8 mouse cellular contexts compared by ENCODE assay signal in the genomic region with DNA sequence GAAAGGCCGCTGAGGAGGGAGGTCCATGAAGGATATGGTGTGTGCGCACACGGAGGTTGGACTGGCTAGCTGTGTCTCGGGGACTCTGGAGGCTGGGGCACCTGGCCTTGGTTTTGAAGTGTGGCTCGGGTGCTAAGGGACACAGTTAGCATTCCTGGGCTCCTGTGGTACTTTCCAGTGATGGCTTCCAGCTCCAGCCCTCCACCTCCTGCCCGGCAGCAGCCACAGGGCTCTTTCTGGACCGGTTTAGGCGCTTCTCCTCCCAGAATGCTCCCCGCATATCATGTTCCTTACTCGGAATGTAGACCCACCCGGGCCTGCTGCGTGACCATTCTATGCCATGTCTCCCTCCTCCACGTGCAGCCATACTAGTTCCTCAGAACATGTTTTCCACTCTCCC. TPM values are rescaled to one million over a fixed set of nuclear protein-coding genes. Genes with fewer than 3 reads are reported as not detected.
DNase-seq lines count a peak whose midpoint lies in the region; ATAC-seq and TF ChIP-seq lines count a peak whose summit lies in the region.

No protein-coding gene starts in this region.

- no peak for ATAC-seq in kidney, embryonic 14.5 days (ENCODE audit: low FRiP score, low TSS enrichment)
- no peak for ATAC-seq in embryonic facial prominence, embryonic 13.5 days (ENCODE audit: insufficient number of reproducible peaks, insufficient read depth, low FRiP score, low TSS enrichment, low read depth)
- ATAC-seq in hindbrain, postnatal 0 days = no peak
- ATAC-seq in midbrain, embryonic 15.5 days (replicated peaks) = no peak

- H3K9me3 ChIP-seq in kidney, embryonic 14.5 days (ENCODE audit: control insufficient read depth, low read length) = no peaks in the 10 kb centered on the region
- no peaks in the 10 kb centered on the region for H3K9me3 ChIP-seq in embryonic facial prominence, embryonic 13.5 days
- H3K9me3 ChIP-seq in hindbrain, postnatal 0 days (ENCODE audit: low read length) = no peaks in the 10 kb centered on the region
- H3K9me3 ChIP-seq in midbrain, embryonic 15.5 days = no peaks in the 10 kb centered on the region

- H3K4me1 ChIP-seq in kidney, embryonic 14.5 days (ENCODE audit: control insufficient read depth, insufficient read depth, low read length) = no peaks in the 10 kb centered on the region
- H3K4me1 ChIP-seq in embryonic facial prominence, embryonic 13.5 days = peaks cover 16% of the 10 kb centered on the region
- no peaks in the 10 kb centered on the region for H3K4me1 ChIP-seq in hindbrain, postnatal 0 days (ENCODE audit: insufficient read depth, low read length)
- H3K4me1 ChIP-seq in midbrain, embryonic 15.5 days = peaks cover 7% of the 10 kb centered on the region

- WGBS in kidney, embryonic 14.5 days = 82% methylated on average over 13 of the region's 13 CpGs
- WGBS in embryonic facial prominence, embryonic 13.5 days = 74% methylated on average over 13 of the region's 13 CpGs
- WGBS in hindbrain, postnatal 0 days = 86% methylated on average over 13 of the region's 13 CpGs
- 87% methylated on average over 13 of the region's 13 CpGs for WGBS in midbrain, embryonic 15.5 days

- H3K4me3 ChIP-seq in kidney, embryonic 14.5 days (ENCODE audit: low read length) = 0 out of 2 replicates have a peak overlapping the region, but pooled peaks have one; percentile 7
- H3K4me3 ChIP-seq in embryonic facial prominence, embryonic 13.5 days = peak overlapping the region; percentile 19
- H3K4me3 ChIP-seq in hindbrain, postnatal 0 days (ENCODE audit: low read length) = no peak overlapping the region
- peak overlapping the region; percentile 23 for H3K4me3 ChIP-seq in midbrain, embryonic 15.5 days

- H3K9ac ChIP-seq in kidney, embryonic 14.5 days (ENCODE audit: low read depth, low read length) = peak overlapping the region; percentile 24
- peak overlapping the region; percentile 66 for H3K9ac ChIP-seq in embryonic facial prominence, embryonic 13.5 days
- no peak overlapping the region; the same call in 1 of the 2 replicates for H3K9ac ChIP-seq in hindbrain, postnatal 0 days (replicated peaks; ENCODE audit: low read length)
- H3K9ac ChIP-seq in midbrain, embryonic 15.5 days = peak overlapping the region; percentile 28

- peak overlapping the region; percentile 12; the same call in 1 of the 2 replicates for H3K4me2 ChIP-seq in kidney, embryonic 14.5 days (replicated peaks; ENCODE audit: low read depth, low read length)
- peak overlapping the region; percentile 51 for H3K4me2 ChIP-seq in embryonic facial prominence, embryonic 13.5 days
- H3K4me2 ChIP-seq in hindbrain, postnatal 0 days (ENCODE audit: low read depth, low read length) = peak overlapping the region; percentile 39
- peak overlapping the region; percentile 49 for H3K4me2 ChIP-seq in midbrain, embryonic 15.5 days

- H3K27me3 ChIP-seq in kidney, embryonic 14.5 days (ENCODE audit: control insufficient read depth, insufficient read depth, low read length) = no peaks in the 10 kb centered on the region
- H3K27me3 ChIP-seq in embryonic facial prominence, embryonic 13.5 days = no peaks in the 10 kb centered on the region
- no peaks in the 10 kb centered on the region for H3K27me3 ChIP-seq in hindbrain, postnatal 0 days (ENCODE audit: insufficient read depth, low read length)
- no peaks in the 10 kb centered on the region for H3K27me3 ChIP-seq in midbrain, embryonic 15.5 days (replicated peaks)

- H3K27ac ChIP-seq in kidney, embryonic 14.5 days (ENCODE audit: low read depth, low read length) = no peak overlapping the region
- H3K27ac ChIP-seq in embryonic facial prominence, embryonic 13.5 days = peak overlapping the region; percentile 52
- H3K27ac ChIP-seq in hindbrain, postnatal 0 days = peak overlapping the region; percentile 52; the same call in 1 of the 2 replicates
- H3K27ac ChIP-seq in midbrain, embryonic 15.5 days = peak overlapping the region; percentile 40; the same call in 1 of the 2 replicates

- no peak for TF ChIP-seq CTCF in hindbrain, postnatal 0 days (IDR thresholded peaks at IDR 0.05; ENCODE audit: low read depth)

- no peak for DNase-seq in kidney, postnatal 10 days
- DNase-seq in hindbrain, postnatal 0 days (ENCODE audit: low spot score) = no peak
- no peak for DNase-seq in urinary bladder, postnatal 25 days (ENCODE audit: low spot score)
- DNase-seq in adrenal gland, postnatal 14 days = no peak
- DNase-seq in gastrocnemius, adult 8-10 months (ENCODE audit: low spot score in 2 of 2) = no peak

- H3K36me3 ChIP-seq in kidney, embryonic 14.5 days (ENCODE audit: control insufficient read depth, insufficient read depth, low read length) = peaks cover 69% of the 10 kb centered on the region
- peaks cover 73% of the 10 kb centered on the region for H3K36me3 ChIP-seq in embryonic facial prominence, embryonic 13.5 days
- H3K36me3 ChIP-seq in hindbrain, postnatal 0 days (ENCODE audit: insufficient read depth, low read length) = peaks cover 39% of the 10 kb centered on the region
- H3K36me3 ChIP-seq in midbrain, embryonic 15.5 days (replicated peaks) = peaks cover 21% of the 10 kb centered on the region

RNA-seq across cellular contexts. Expression of gene Mcts2, which starts 6.9 kb away (rescaled TPM):
- 35.4 and 40.8 TPM in 2 replicates for polyA plus RNA-seq in kidney, embryonic 14.5 days (2014; fragmentation: Nextera tagmentation; extraction: Ambion mirVana)
- 37.3 and 40.7 TPM in 2 replicates for polyA plus RNA-seq in embryonic facial prominence, embryonic 13.5 days (2015; fragmentation: Nextera tagmentation; extraction: Ambion mirVana)
- total RNA-seq in hindbrain, postnatal 0 days (2014; rRNA removed) = 9.0 and 14.0 TPM in 2 replicates
- polyA plus RNA-seq in hindbrain, postnatal 0 days (2015; fragmentation: Nextera tagmentation; extraction: Ambion mirVana) = 29.4 and 31.2 TPM in 2 replicates
- polyA plus RNA-seq in midbrain, embryonic 15.5 days (2015; fragmentation: Nextera tagmentation; extraction: Ambion mirVana) = 33.7 and 34.3 TPM in 2 replicates
- 26.6 and 28.0 TPM in 2 replicates for total RNA-seq in adrenal gland, postnatal 14 days (2021)
- 10 to 100 TPM; 10.2 to 12.8 (median 11.9) TPM for total RNA-seq in gastrocnemius, adult 8-10 months (2022)

RNA-seq across cellular contexts. Expression of gene H13, which starts 24.5 kb away (rescaled TPM):
- 127 and 147 TPM in 2 replicates for polyA plus RNA-seq in kidney, embryonic 14.5 days (2014; fragmentation: Nextera tagmentation; extraction: Ambion mirVana)
- 123 and 125 TPM in 2 replicates for polyA plus RNA-seq in embryonic facial prominence, embryonic 13.5 days (2015; fragmentation: Nextera tagmentation; extraction: Ambion mirVana)
- total RNA-seq in hindbrain, postnatal 0 days (2014; rRNA removed) = 182 and 196 TPM in 2 replicates
- 162 and 163 TPM in 2 replicates for polyA plus RNA-seq in hindbrain, postnatal 0 days (2015; fragmentation: Nextera tagmentation; extraction: Ambion mirVana)
- 178 and 186 TPM in 2 replicates for polyA plus RNA-seq in midbrain, embryonic 15.5 days (2015; fragmentation: Nextera tagmentation; extraction: Ambion mirVana)
- 123 and 139 TPM in 2 replicates for total RNA-seq in adrenal gland, postnatal 14 days (2021)
- total RNA-seq in gastrocnemius, adult 8-10 months (2022) = 10 to 100 TPM; 25.7 to 34.6 (median 28.7) TPM

RNA-seq across cellular contexts. Expression of gene Id1, which starts 42.3 kb away (rescaled TPM):
- polyA plus RNA-seq in kidney, embryonic 14.5 days (2014; fragmentation: Nextera tagmentation; extraction: Ambion mirVana) = 129 and 178 TPM in 2 replicates
- polyA plus RNA-seq in embryonic facial prominence, embryonic 13.5 days (2015; fragmentation: Nextera tagmentation; extraction: Ambion mirVana) = 179 and 189 TPM in 2 replicates
- 142 and 198 TPM in 2 replicates for total RNA-seq in hindbrain, postnatal 0 days (2014; rRNA removed)
- polyA plus RNA-seq in hindbrain, postnatal 0 days (2015; fragmentation: Nextera tagmentation; extraction: Ambion mirVana) = 99.3 and 104 TPM in 2 replicates
- 30.7 and 33.7 TPM in 2 replicates for polyA plus RNA-seq in midbrain, embryonic 15.5 days (2015; fragmentation: Nextera tagmentation; extraction: Ambion mirVana)
- 136 and 138 TPM in 2 replicates for total RNA-seq in adrenal gland, postnatal 14 days (2021)
- 10 to 100 TPM in 1 of 4 experiments, 1 to 10 TPM in 3; 6.7 to 16.6 (median 8.4) TPM for total RNA-seq in gastrocnemius, adult 8-10 months (2022)
